Mouse (Mus musculus) 416B (cell line): Measurements from ENCODE around the gene Tcn2.

Source experiments
- DNase-seq: peaks from one replicate; pipeline ENCODE4 v3.0.0; 2011; ENCODE audit warnings: low read depth

The Tcn2 gene

DNA sequence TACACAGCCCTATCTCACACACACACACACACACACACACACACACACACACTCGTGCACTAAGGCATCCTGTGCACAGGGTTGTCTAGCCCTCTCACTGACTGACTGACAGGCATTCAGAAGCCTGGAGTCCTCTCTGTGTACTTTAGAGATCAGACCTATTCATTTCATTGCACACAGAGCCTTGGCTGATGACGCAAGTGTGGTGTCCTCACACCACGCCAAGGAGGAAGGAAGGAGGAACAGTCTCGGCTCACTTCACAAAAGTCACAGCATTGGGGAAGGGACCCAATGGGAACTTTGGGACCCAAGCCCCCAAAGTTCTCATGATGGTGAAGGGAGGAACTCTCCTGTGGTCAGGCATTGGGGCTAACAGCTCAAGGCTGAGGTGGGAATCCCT lies 1.9 kb downstream of the Tcn2 start:
- DNase-seq: peak; percentile 66

GRCm38 (mm10) chr11:3925916-3926315 lies 6.0 kb downstream of the Tcn2 start:
- DNase-seq: no peak

DNA sequence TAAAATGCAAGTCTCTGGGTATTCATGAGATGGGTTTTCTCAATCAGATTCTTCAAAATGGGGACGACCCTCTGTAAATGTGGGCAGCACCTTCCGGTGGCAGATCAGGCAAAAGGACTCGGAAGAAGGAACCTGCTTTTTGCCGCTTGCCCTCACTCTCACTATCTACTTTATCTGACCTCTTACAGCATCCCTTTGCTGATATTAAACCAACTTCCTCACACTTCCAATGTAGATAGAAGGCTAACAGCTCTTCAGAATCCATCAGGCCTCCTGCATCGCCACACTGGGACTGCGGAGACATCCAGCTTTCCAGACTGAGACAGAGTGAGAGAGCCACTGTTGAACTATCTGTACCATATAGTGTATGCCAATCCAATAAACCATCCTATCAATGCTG lies 9.2 kb downstream of the Tcn2 start:
- no peak for DNase-seq

DNA sequence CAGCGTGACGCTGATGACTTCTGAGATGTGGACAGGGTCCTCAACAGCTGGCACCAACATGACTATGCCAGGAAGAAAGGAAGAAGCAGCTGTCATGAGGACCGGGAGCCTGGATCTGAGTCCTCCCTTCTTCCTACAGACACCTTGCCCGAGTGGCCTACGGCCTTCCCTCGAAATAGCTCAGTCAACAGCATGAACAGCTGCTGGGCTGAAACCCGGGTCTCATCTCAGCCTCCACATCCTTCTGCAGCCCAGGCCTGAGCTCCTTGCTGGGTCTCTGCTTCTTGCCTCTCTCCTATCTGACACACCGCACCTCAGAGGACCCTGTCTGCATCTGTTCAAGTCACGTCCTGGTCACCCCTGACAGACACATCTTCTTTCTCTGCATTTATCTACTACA lies 9.8 kb downstream of the Tcn2 start:
- DNase-seq: no peak

DNA sequence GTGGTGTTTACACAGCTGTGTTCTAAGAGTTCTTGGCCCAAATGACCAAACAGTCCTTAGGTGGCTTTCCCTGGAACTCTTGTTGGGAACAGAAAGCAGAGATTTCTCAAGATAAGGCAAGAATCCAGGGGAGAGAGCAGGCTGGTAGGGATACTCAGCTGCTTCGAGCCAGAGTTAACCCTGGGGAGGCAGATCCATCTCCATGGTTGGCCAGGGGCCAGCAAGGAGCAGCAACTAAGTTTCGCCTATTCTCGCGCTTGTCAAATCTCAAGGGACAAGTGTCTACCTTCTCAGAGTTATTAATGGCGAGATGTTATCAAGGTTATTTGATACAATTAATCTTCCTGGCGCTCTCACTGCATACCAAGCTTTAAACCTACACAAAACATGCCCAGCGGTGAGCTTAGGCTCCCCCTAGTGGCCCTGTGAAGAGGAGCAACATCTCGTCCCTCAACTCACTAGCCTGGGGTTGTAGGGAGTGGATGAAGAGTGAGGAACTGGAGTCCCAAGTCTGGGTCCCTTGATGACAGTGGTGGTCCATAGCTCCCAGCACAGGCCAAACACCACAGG lies 10.6 kb downstream of the Tcn2 start:
- peak; percentile 66 for DNase-seq

- DNase-seq: peak; percentile 30
Measured at GRCm38 (mm10) chr11:3920476-3920875, 11.5 kb downstream of the Tcn2 start.

- DNase-seq: peak; percentile 72
Measured at GRCm38 (mm10) chr11:3918738-3919137, 13.2 kb downstream of the Tcn2 start.

DNA sequence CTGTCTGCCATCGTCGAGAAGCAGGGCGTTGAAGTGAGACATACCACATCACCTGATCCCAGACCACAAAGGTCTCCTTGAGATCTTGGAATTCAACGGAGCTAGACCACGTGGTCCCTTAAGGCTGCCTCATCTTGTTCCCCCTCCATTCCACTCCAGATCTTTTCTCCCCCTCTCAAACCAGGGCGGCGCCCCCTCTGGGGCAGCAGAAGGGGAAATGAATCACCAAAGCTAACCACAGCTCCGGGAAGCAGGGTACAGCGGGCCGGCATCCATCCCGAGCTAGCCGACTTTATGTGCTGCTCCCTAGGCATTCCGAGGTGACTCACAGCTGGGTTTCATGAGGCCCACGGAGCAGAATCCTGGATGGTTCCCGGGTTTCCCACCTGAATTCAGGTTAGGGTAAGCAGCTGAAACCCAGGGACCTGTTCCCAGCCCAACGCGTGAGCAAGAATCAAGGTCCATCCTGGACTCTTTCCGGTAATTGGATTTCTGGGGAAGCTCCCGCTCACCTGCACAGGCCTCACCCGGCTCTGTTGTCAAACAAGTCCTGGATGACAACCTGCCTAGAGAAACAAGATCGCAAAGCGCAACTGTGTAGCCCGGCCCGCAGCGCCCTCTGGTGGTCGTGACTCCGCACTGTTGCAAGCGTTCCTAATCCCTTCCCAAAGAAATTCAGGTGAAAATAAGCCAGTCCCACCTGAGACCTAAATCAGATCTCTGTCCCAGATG lies 17.7 kb downstream of the Tcn2 start, which contains the start of gene Slc35e4:
Slc35e4 (minus strand) TSS at position 556 of the 732 bp plus-strand sequence.
- DNase-seq: peak; percentile 98

DNA sequence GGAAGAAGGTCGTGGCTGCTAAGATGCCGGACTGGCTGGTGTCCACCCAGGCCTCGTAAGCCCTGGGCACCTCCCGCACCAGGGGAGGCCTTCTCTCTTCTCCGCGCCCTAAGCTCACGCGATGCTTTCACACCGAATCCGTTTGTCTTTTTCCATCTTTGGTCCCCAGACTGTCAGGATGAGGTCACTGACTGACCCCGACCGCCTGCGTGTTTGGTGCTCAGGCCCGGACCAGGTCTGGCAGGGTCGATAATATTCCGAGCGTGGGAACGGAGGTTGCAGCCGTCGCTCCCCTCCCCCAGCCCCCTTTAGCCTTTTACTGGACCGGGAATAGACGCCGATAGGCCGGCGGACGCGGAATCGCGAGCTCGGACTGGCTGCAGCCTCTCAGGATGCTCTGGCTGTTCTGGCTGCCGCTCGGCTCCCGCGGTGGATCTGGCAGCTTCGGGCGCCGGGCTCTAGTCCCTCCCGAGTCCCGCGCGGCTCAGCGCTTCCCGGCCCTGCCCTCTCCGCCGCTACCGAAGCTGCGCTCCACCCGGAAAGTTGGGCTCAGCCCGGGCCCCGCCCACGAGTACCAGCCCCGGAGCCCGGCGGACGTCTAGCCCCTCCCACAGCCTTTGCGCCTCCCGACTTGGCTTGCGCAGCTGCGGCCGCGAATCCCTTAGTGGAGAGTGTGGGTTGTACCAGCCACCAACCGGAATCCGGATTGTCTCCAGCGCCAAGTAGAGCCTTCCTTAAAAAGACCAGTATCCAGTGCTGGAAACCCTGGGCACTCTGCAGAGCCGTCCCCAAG lies 18.4 kb downstream of the Tcn2 start:
- DNase-seq: peak; percentile 97

- peak; percentile 56 for DNase-seq
Measured at GRCm38 (mm10) chr11:3912875-3913271, 19.1 kb downstream of the Tcn2 start.

DNA sequence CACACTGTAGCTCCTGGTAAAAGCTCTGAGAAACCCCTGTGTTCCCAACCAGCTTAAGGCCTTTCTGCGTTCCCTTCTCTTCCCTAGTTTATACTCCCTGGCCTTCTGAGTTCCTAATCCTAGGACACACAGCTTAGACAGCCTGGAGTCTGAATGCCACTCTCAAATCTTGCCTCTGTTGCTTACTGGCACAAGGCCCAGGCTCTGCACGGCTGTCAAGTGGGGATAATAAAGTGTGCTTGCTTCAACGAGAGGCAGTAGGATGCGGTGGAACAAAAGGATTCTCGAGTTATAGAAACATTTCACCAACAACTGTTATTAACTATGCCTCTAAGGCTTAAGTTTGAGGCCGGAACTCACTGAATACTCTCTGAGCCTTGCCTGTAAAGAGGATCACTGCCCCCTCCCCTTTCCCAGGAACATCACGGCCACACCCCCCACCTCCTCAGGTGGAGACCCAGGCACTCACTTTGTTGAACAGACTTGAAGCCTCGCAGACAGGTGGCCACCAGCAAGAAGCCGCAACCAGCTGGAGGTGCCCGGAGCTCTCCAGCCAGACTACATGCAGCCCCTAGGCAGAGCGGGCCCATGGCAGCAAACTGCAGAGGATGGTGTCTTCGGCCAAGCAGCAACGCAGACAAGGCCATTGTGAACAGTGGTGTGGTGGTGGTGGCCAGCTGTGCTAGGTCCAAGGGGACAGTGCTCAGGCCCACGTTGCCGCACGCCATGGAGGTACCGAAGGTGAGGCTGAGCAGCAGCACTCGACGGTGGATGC lies 19.7 kb downstream of the Tcn2 start:
- DNase-seq: peak; percentile 43

DNA sequence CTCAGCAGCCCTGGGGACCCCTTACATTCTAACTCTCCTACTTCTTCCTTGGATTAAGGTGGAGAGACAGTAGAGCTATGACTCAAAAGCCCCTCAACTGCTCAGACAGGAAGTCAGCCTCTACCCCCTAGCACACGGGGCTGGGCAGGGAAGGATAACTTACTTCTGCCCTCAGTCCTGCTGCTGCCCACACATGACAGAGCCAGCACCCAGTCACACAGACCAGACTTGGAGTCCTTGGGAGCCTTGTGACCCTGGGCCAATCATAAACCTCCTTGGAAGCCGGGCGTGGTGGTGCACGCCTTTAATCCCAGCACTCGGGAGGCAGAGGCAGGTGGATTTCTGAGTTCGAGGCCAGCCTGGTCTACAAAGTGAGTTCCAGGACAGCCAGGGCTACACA lies 20.5 kb downstream of the Tcn2 start:
- DNase-seq: peak; percentile 26

- DNase-seq: peak; percentile 71
Measured at GRCm38 (mm10) chr11:3910513-3911310, 21.2 kb downstream of the Tcn2 start.

DNA sequence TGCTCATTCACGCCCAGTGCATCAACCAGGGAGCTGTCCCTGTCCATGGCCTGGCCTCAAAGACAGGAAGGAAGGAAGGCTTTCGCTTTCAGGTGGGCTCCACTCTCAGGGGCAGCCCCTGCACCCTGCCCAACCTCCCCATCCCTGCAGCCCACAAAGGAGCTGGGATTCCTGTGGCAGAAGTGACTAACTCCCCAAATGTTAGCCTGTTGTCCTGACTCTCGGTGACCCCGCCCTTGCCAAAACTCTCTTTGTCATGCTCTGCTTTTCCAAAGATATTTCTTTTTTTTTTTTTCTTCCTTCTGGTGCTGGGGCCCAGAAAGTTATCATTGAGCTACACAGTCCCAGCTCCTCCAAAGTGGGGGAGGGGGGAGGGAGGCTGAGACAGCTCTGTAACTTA lies 22.7 kb downstream of the Tcn2 start:
- no peak for DNase-seq

DNA sequence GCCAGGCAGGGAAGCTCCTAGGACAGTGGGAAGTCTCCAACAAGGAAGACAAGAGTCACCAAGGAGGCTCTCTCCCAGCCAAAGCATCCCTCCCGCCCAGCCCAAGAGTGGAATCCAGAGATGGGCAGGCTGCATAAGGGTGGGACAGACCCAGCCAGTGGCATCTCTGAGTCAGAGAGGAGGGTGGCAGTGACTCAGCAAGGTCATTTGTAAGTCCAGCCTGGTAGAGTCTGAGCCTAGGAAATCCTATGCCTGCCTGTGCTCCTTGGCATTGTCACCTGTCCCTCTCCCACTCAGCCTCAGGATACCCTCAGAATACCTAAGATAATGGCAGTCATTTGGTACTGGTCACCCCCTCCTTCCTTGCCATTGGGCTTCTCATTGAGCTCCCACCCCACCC lies 26.5 kb downstream of the Tcn2 start:
- DNase-seq: peak; percentile 52

DNA sequence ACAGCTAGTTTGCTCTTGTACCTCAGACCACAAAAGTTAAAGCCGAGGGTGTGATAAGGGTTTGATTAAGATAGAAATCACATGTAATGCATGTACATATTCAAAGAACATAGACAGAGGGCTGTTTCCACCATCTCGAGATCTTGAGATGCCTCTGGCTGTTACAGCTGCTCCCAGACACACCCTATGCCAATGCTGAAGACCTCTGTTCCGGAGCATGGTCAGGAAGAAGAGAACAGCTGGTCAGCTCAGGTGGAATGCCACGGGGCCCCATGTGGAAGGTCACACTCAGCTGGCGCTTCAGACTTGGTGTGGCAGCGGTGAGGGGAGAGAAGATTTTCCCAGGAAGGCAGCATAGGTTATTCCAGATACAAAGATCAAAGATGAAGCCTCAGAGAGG lies 27.3 kb downstream of the Tcn2 start:
- DNase-seq: no peak

DNA sequence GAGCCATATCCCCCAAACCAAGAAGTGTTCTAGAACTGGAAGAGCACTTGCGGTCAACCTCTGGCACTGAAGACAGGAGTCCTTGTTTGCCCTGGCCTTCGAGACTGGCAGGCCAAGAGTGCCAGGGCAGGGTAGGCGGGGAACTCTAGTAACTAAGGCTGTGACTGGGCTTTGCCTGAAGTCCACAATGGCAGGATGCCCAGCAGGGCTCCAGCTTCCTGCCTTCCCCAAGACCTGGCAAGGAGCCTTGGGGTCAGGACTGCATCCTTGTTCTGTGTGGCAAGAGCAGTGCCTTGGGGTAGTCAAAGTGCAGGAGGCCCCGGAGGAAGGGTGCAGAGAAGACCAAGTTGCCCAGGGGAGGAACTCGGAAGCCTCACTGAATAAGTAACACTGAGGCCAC lies 28.9 kb downstream of the Tcn2 start:
- peak; percentile 39 for DNase-seq

- DNase-seq: no peak
Measured at GRCm38 (mm10) chr11:3902516-3902915, 29.4 kb downstream of the Tcn2 start.

DNA sequence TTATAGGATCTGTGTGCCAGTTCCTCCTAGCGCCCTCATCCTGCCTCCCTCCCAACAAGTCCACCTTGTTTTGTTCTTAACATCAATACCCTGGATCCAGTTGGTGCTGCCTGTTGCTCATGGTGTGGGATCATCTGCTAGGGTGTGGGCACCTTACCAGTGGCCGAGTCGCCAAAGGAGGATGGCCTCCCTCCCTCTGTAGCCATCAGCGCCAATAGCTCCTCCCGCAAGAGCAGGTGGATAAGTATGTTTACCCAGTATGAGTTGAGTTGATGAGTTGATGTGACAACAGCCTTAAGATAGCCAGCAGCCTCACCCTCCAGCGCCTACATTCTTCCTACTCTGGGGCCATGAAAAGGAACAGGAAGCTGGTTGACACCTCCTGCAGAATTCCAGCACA lies 31.7 kb downstream of the Tcn2 start:
- no peak for DNase-seq

GRCm38 (mm10) chr11:3895933-3896332 lies 36.0 kb downstream of the Tcn2 start:
- no peak for DNase-seq

GRCm38 (mm10) chr11:3895458-3895857 lies 36.5 kb downstream of the Tcn2 start:
- no peak for DNase-seq
